Mouse (Mus musculus) gonadal fat pad, adult 2 months (tissue): ENCODE results near the gene Myh3. TPM values are rescaled to one million over a fixed set of nuclear protein-coding genes. Genes with fewer than 3 reads are reported as not detected.

Experiments
- DNase-seq: peaks from one replicate; pipeline ENCODE4 v3.0.0-alpha.2; 2012; ENCODE audit warnings: low read depth
- polyA plus RNA-seq: library from polyadenylated mRNA; depleted of rRNA; stranded (reverse); fragments of >200 nt; gene quantifications from 2 replicates; pipeline ENCODE4 v1.2.3, GENCODE M21; 2012

Myh3 gene
- polyA plus RNA-seq, 1 experiment: not detected

GRCm38 (mm10) chr11:67104714-67105113, 26.6 kb downstream of the Myh3 start:
- no peak for DNase-seq

- no peak for DNase-seq
Observed at GRCm38 (mm10) chr11:67105689-67106088, 27.6 kb downstream of the Myh3 start.

GRCm38 (mm10) chr11:67106973-67107372, 28.9 kb downstream of the Myh3 start:
- no peak for DNase-seq

DNA sequence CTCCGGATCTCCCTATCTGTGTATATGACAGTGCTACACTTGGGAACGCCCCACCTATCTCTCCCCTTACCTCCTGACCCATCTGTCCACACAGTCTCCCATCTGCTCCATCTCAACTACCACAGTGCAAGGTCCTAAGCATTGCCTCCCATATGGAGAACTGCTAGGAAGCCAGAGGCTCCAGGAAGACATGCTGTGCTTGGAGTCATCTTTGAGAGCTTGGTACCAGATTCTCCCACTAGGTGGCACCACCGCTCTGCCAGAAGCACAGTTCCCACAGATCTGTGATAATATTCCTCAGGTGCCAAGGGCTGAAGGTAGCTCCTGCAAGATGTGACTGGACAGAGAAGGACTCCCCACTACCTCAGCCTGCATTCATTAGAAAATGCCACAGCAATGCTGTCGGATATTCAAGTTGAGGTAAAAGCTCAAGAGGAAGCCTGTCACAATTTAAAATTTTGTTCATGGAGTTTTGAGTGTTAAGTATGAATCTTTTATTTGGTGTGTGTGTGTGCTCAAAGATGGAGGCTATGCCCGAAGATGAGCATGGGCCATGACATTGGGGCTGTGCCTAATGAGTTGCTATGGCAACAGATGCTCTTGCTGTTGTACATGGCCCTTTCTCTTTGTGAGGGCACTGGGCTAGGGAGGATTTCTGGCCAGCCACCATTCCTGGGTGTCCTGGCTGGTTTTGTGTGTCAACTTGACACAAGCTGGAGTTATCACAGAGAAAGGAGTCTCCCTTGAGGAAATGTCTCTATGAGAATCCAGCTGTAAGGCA, 32.3 kb downstream of the Myh3 start:
- no peak for DNase-seq

DNA sequence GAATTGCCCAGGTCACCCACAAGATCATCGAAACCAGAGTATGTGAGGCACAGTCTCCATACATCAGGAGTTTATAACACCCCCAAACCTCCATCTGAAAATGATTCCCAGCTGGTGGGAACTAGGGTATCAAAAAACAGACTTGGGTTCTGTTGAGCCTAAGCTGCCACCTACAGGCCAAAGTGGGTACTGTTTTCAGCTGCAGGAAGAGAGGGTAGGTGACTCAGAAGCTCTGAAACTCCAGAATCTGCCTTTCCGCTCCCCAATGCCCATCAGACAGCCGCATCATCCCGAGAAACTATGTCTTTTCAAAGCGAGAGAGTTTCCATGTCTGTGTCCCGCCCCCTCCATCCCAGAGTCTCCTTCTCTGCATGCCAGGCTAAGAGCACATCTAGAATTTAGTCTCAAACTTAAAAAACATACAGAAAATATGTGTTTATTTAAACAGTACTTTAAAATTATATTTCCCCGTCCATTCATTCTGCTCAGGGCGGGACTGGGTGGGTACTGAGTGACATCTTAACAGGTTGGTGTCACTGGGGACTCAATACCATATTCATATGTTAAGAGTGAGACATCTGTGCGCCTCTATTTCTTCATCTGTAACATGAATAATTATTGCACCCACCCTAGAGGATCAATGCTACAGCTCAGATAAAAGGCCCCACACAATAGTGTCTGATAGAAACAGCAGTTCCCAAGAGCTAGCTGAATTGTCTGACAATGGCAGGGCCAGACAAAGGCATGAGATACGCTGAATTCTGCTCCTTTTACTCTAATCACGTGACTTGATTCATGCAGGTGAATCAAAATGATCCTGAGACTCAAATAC, 34.1 kb downstream of the Myh3 start:
- DNase-seq: no peak

DNA sequence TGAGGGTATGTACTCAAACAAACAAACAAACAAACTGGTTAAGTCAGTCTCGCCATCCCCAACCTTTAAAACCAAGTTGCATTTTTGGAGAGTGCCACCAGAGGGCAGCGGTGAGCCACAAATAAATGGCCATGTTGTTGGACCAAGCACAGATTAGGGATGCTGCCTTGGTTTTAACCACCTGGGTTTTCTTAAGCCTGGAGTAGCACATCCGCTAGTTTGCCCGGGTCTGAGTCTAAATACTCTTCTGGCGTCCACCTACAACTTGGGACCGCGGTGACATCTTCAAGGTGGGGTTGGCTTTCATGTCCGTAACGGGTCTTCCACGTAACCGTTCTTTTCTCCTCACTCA, 34.7 kb downstream of the Myh3 start:
- no peak for DNase-seq

DNA sequence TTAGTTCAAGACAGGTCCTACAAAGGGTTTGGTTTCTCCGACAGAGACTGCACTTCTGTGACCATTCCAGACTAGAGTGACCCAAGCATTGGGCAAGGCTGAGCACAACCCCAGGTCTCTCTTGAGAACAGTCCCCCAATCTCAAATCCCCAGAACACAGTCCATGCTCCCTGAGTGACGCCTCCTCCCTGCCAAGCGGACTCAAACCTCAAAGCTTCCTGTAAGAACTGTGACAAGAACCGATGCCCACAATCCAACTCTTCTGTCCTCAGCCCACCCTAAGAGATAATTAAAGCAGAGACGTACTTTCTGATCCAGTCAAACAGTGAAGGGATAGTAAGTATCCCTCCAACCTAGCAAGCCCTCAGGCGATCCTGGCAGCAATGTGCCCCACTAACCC, 35.3 kb downstream of the Myh3 start:
- DNase-seq: no peak

- DNase-seq: no peak
Observed at GRCm38 (mm10) chr11:67114261-67114660, 36.2 kb downstream of the Myh3 start.

GRCm38 (mm10) chr11:67114901-67115300, 36.8 kb downstream of the Myh3 start:
- DNase-seq: no peak

DNA sequence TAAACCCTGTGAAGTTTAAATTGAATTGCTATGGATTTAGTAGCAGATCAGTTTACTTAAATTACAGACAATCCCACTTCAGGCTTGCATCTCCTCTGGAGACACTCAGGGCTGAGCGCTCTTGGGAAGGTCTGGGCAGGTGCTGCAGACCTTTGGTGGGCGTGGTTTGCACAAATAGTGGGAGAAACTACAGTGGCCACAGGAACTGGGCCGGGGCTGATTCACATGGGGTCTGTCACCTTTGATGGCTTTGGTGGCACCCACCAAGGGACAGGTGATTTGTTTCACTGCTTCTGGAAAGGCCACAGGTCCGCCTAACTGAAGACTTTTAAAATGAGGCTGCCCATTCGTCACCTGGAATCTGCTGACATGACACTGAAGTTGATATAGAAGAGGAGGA, 38.6 kb downstream of the Myh3 start:
- DNase-seq: no peak

DNA sequence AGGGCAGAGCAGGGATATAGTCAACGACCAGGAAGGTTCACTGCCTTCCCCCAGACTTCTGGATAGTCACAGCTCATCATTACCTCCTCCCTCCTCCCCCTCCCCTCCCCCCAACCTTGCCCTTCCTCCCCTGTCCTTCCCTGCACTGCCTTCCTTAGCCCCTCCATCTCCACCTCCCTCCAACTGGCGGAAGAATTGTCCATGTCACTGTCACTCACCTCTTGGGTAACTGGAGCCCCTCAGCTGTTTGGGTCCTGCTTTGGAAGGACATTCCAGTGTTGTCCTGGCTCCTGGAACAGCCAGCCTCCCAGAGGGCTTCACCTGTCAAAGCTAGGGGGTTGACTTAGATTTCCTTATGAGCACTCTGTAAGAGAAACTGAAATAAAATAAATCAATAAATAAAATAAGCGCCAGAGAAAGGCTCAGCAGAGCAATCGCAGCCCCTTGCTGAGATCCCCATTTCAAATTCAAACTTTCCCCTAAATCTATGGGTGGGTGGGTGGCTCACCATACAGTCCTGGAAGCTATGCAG, 41.5 kb downstream of the Myh3 start:
- no peak for DNase-seq

- DNase-seq: no peak
Observed at GRCm38 (mm10) chr11:67120697-67121294, 42.7 kb downstream of the Myh3 start.

DNA sequence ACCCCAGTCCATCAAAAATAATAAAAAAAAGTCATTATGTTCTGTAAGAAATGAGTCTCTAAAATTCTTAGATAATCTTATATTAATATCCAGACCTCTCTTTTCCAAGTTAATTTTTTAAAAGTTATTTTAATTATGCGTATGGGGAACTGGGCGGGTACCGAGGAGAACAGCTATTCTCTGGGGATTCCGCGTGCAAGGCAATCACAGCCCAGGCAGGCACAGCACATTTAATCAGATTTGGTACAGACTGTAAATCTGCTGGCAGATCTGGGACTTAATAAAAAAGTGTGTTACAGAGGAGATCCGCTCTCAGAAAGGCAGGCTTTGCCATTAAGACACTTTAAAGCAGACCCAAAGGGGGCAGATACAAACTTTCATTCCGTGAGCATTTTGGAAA, 46.8 kb downstream of the Myh3 start:
- no peak for DNase-seq

DNA sequence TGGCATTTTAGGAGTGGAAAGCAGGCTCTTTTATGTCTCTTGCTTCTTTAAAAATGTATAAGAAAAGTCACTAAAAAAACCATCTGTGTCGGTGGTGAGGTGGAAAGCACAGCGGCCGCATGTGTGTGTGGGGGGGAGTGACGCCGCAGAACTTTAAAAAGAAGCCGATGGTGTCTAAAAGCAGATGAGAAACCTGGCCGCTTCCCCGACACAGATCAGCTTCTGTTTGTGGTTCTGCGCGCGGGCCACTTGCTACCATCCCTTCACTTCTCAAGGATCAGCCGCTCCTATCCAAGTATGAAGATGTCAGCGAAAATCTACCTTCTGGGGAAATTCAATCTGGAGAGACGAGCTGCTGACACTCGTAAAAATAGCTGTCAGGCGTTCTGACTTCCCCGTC, 47.3 kb downstream of the Myh3 start:
- no peak for DNase-seq

- no peak for DNase-seq
Observed at GRCm38 (mm10) chr11:67133526-67133925, 55.4 kb downstream of the Myh3 start.

DNA sequence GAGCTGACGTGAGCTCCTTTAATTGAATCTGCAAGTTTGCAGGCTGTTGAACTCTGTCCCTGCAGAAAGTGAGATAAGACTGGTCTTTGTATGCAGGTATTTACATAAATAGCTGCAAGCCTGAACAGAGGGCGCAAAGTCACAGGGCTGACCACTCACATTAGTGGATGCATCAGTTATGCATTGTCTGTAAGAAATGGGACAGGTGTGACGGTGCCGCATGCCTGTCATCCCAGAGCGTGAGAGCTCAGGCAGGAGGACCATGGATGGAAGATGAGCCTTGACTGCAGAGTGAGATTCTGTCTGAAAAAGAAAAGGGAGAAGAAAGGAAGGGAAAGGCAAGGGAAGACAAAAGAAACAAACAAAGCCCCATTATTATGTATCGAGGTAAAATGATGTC, 56.6 kb downstream of the Myh3 start:
- no peak for DNase-seq

DNA sequence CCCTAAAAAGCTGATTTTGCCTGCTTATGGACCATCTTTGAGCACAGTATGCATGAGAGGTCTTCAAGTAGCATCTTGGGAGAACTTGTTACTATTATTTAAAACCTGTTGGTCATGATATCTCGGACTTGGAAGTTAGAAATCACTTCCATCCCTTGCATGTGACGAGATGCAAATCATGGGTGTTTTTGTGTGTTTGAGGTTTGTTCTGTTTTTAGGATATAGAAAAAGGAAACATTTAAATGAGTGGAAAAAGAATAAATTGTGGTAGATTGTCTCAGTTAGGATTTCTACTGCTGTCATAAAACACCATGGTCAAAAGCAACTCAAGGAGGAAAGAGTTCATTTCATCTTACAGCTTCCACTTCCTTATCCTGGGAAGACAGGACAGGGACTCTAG, 57.4 kb downstream of the Myh3 start:
- DNase-seq: no peak

- DNase-seq: no peak
Observed at GRCm38 (mm10) chr11:67139556-67139955, 61.5 kb downstream of the Myh3 start.

DNA sequence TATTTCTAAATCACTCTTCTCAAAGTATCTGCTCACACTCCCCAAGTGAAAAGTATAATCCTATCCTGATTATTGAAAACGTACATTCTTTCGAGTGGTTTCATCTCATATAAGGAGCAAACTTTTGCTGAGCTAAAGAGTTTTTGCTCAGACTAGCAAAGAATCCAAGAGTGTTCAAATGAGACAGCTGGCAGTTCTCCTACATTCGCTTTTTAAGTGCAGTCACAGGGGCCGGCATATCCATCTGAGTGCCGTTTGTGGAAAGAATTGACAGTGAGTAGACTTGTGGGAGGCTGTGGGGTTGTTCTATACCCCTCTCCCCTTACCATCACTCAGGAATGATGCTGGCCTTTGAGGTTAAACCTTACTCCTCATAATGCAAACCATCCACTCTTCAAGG, 62.1 kb downstream of the Myh3 start:
- no peak for DNase-seq

DNA sequence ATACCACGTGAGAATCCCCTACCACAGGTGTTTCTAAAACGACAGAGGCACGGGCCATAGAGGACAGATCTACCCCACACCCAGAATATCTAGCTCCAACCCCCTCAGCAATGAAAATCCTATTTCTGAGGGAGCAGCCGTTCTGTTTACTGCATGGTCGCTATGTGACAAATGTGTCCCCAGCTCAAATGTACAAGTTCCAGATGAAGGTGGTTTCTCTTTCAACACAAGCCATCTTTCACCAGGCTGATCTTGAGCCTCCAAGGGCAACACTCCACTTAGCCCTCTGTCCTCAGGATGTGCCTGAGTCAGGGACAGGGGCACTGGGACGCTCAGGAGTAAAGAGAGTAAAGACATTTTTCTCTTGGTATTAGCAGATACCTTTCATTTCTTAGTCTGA, 62.9 kb downstream of the Myh3 start:
- DNase-seq: no peak

GRCm38 (mm10) chr11:67142047-67142446, 63.9 kb downstream of the Myh3 start:
- no peak for DNase-seq

DNA sequence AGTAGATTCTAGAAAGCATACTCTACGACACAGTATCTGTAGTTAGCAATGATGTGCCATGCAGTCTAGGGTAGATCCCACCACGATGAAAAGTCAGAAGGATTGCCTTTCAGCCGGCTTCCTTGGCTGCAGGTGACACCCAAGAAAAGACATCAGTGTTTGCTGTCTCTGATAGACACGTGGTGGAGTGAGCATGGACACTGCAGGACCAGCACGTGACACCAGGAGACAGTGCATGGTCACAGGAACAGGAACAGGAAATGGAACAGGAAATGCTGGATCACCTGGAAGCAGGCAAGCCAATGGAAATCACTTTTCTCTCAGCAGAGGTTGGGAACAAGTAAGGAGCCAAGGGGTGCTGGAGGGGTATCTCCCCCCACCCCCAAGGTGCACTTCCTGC, 65.0 kb downstream of the Myh3 start:
- no peak for DNase-seq
